Mouse (Mus musculus) heart, adult 9 months (tissue): ENCODE measurements around the gene Igf2r.

ENCODE experiments used
- DNase-seq, 2 experiments: peaks; one replicate each; pipeline ENCODE4 v3.0.0; 2022; ENCODE audit warnings: low spot score in 2 of 2

The Igf2r gene

GRCm38 (mm10) chr17:12769380-12769921 is at the start of gene Igf2r:
Igf2r (minus strand) TSS chr17:12769664.
- peak in 1 of 2 experiments; percentile 71 for DNase-seq

GRCm38 (mm10) chr17:12815885-12816284 is 46.4 kb upstream of the Igf2r start:
- DNase-seq: no peak

GRCm38 (mm10) chr17:12814502-12814901 is 45.0 kb upstream of the Igf2r start:
- DNase-seq: no peak

- DNase-seq: no peak
Measured at GRCm38 (mm10) chr17:12810973-12811303, 41.5 kb upstream of the Igf2r start.

GRCm38 (mm10) chr17:12810103-12810972 is 40.9 kb upstream of the Igf2r start:
- DNase-seq: peak; percentile 78 to 84

- no peak for DNase-seq
Measured at GRCm38 (mm10) chr17:12808851-12809250, 39.4 kb upstream of the Igf2r start.

GRCm38 (mm10) chr17:12804584-12805445 is 35.4 kb upstream of the Igf2r start:
- DNase-seq: no peak

- DNase-seq: no peak
Measured at GRCm38 (mm10) chr17:12801861-12802540, 32.5 kb upstream of the Igf2r start.

GRCm38 (mm10) chr17:12799368-12800275 is 30.2 kb upstream of the Igf2r start:
- peak; percentile 41 to 49 for DNase-seq

- no peak for DNase-seq
Measured at GRCm38 (mm10) chr17:12798571-12798970, 29.1 kb upstream of the Igf2r start.

GRCm38 (mm10) chr17:12797427-12798029 is 28.1 kb upstream of the Igf2r start:
- no peak for DNase-seq

- no peak for DNase-seq
Measured at GRCm38 (mm10) chr17:12796633-12797032, 27.2 kb upstream of the Igf2r start.

- DNase-seq: peak; percentile 95 to 97
Measured at GRCm38 (mm10) chr17:12793660-12794406, 24.4 kb upstream of the Igf2r start.

- peak; percentile 87 for DNase-seq
Measured at GRCm38 (mm10) chr17:12792422-12793206, 23.1 kb upstream of the Igf2r start.

GRCm38 (mm10) chr17:12791420-12791819 is 22.0 kb upstream of the Igf2r start:
- peak; percentile 85 to 88 for DNase-seq

- DNase-seq: no peak
Measured at GRCm38 (mm10) chr17:12791079-12791406, 21.6 kb upstream of the Igf2r start.

GRCm38 (mm10) chr17:12790353-12791078 is 21.1 kb upstream of the Igf2r start:
- peak in 1 of 2 experiments; percentile 39 for DNase-seq
